Mouse (Mus musculus) ES-E14 (cell line): ENCODE results near the gene Nrxn3. TPM values are rescaled to one million over a fixed set of nuclear protein-coding genes. Genes with fewer than 3 reads are reported as not detected.

ENCODE experiments used
- DNase-seq: peaks from one replicate; pipeline ENCODE4 v3.0.0-alpha.2; 2013; ENCODE audit warnings: low read depth, low spot score
- H3K27ac ChIP-seq: 2 replicates; pipeline ENCODE4 v1.5.1; 2012; ENCODE audit warnings: low read depth, mild to moderate bottlenecking, low read length, moderate library complexity, mixed read lengths; ENCODE audit not compliant: poor library complexity, insufficient read depth, severe bottlenecking
- H3K36me3 ChIP-seq: 2 replicates; pipeline ENCODE4 v1.6.1; 2012; ENCODE audit warnings: mild to moderate bottlenecking, low read length, moderate library complexity, mixed read lengths; ENCODE audit not compliant: control insufficient read depth, poor library complexity, insufficient read depth, severe bottlenecking
- H3K4me1 ChIP-seq, 2 experiments: fragments of 150-350 bp in 1 of 2; sonication (generic) in 1 of 2; 2 replicates each; pipeline ENCODE4 v1.6.1; 2012; ENCODE audit warnings: low read length in 2 of 2, mild to moderate bottlenecking in 1 of 2, mixed read lengths in 1 of 2; ENCODE audit not compliant: control insufficient read depth in 2 of 2, insufficient read depth in 2 of 2, poor library complexity in 1 of 2
- H3K4me3 ChIP-seq, 2 experiments: fragments of 150-350 bp in 1 of 2; sonication (generic) in 1 of 2; 2 replicates each; pipeline ENCODE4 v1.5.1; 2012; ENCODE audit warnings: low read length in 2 of 2, low read depth in 1 of 2, mild to moderate bottlenecking in 1 of 2, mixed read lengths in 1 of 2; ENCODE audit not compliant: insufficient read depth in 1 of 2, poor library complexity in 1 of 2, severe bottlenecking in 1 of 2
- H3K9ac ChIP-seq: 2 replicates; pipeline ENCODE4 v1.6.1; 2012; ENCODE audit warnings: low read depth, mild to moderate bottlenecking, low read length, mixed read lengths; ENCODE audit not compliant: poor library complexity, insufficient read depth, severe bottlenecking
- H3K9me3 ChIP-seq: fragments of 150-350 bp; sonication (generic); 2 replicates; pipeline ENCODE4 v1.6.1; 2012; ENCODE audit warnings: low read depth, mild to moderate bottlenecking, low read length; ENCODE audit not compliant: control insufficient read depth, insufficient read depth
- CHD2 ChIP-seq: IDR thresholded peaks from 2 replicates; pipeline ENCODE4 v1.6.1; 2014; ENCODE audit warnings: mild to moderate bottlenecking, low read depth, low read length, inconsistent platforms
- HCFC1 ChIP-seq: IDR thresholded peaks from 2 replicates; pipeline ENCODE4 v1.6.1; 2012; ENCODE audit warnings: low read length, inconsistent platforms, borderline replicate concordance; ENCODE audit not compliant: insufficient read depth
- MAFK ChIP-seq: IDR thresholded peaks from 2 replicates; pipeline ENCODE4 v1.6.1; 2014; ENCODE audit warnings: mild to moderate bottlenecking, low read depth, low read length, inconsistent platforms; ENCODE audit not compliant: insufficient read depth
- ZC3H11A ChIP-seq: IDR thresholded peaks from 2 replicates; pipeline ENCODE4 v1.6.1; 2012; ENCODE audit warnings: low read depth, mild to moderate bottlenecking, inconsistent platforms, low read length, borderline replicate concordance
- ZNF384 ChIP-seq: IDR thresholded peaks from 2 replicates; pipeline ENCODE4 v1.6.1; 2012; ENCODE audit warnings: low read depth, low read length, inconsistent platforms
- in situ Hi-C, 2 experiments: fragments of 600-800 bp; cut with MboI; formaldehyde crosslinking; loops; one replicate each; pipeline ENCODE4 v1.15.1; 2025; ENCODE audit warnings: low sequenced_read_pairs in 2 of 2, inconsistent platforms in 1 of 2; ENCODE audit not compliant: unreplicated experiment in 2 of 2
- total RNA-seq: library from RNA; depleted of rRNA; stranded (reverse); fragments of 300-350 nt; gene quantifications from 2 replicates; pipeline ENCODE4 v1.2.3, GENCODE M21; 2012

Gene Nrxn3
- total RNA-seq, 1 experiment: 0.13 TPM

DNA sequence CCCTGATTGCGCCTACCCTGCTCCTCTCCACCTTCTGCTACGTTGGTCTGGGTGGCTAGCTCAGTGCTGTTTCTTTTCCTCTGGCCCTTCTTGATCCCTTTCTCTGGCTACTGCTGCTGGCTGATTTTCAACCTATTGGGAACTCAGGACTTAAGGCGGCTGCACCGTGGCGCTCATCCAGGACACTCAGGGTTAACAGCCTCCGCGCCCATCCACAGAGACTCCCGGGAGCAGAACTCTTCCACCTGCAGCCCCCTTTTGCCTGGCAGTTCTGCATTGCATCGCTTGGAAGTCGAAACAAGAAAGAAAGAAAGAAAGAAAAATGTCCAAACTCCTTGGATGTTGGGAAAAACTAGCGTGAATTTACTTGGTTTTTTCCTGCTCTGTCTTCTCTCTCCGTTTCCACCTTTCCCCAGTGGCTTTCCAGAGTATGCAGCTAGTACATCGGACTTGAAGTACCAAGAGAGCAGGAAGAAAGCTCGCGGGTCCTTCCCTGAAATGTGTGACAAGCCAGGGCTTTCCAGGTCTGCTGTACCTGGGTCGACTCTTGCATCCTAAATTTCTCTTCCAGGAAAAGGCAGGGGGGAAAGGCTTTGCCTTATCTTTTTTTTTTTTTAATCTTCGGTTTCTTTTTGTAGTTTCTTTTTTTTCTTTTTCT is 1090.0 kb downstream of the Nrxn3 start:
- TF ChIP-seq MAFK (no peak), CHD2 (no peak), ZNF384 (no peak), ZC3H11A (no peak), HCFC1 (no peak)
- no peak for DNase-seq
- Histone ChIP-seq H3K27ac (no peak overlapping the region), H3K4me1 (no peaks in the 10 kb centered on the region; a peak in 1 of 4 replicates), H3K4me3 (peak overlapping the region; percentile 67 to 72), H3K9ac (peak overlapping the region; percentile 34; the same call in 1 of the 2 replicates), H3K9me3 (no peaks in the 10 kb centered on the region), H3K36me3 (no peaks in the 10 kb centered on the region)
- in situ Hi-C loops: no loop called here

DNA sequence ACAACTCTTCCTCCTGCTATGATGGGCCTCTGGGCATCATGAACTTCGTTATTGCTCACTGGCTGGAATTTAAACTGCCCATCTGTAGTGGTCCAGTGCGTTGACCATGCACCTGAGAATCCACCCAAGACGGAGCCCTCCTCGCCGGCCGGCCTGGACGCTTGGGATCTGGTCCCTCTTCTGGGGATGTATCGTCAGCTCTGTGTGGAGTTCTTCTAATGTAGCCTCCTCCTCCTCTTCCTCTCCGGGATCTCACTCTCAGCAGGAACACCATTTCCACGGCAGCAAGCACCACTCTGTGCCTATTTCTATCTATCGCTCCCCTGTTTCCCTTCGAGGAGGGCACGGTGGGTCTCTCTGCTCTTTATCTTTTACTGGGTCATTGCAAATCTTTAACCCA is 1090.6 kb downstream of the Nrxn3 start:
- TF ChIP-seq ZC3H11A (no peak), MAFK (no peak), ZNF384 (no peak), CHD2 (no peak), HCFC1 (no peak)
- H3K9me3 ChIP-seq: no peaks in the 10 kb centered on the region
- no peak for DNase-seq
- H3K36me3 ChIP-seq: no peaks in the 10 kb centered on the region
- no peak overlapping the region for H3K9ac ChIP-seq
- in situ Hi-C loops: no loop called here
- H3K4me1 ChIP-seq: no peaks in the 10 kb centered on the region; a peak in 1 of 4 replicates
- H3K4me3 ChIP-seq: no peak overlapping the region
- H3K27ac ChIP-seq: no peak overlapping the region

DNA sequence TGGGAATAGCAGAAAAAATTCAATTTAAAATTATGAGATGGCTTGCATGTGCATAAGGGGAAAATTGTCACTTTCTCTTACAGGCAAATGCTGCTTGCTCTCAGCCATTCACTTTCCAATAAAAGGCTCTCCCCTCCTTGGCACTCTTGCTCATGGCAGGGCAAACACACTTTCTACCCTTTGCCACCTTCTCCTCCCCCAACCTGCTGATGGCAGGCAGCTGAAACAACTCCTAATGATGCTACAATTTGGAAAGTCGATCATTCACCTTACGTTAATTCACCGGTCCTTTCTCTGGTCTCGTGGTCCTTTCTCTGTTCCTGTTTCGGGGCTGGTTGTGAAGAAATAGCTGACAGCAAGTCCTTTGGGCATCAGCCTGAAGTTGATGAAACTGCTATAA is 1091.0 kb downstream of the Nrxn3 start:
- no peak for DNase-seq
- Histone ChIP-seq H3K4me3 (no peak overlapping the region), H3K9me3 (no peaks in the 10 kb centered on the region), H3K4me1 (no peaks in the 10 kb centered on the region; a peak in 1 of 4 replicates), H3K9ac (no peak overlapping the region), H3K36me3 (no peaks in the 10 kb centered on the region), H3K27ac (no peak overlapping the region)
- in situ Hi-C loops: no loop called here
- TF ChIP-seq MAFK (no peak), CHD2 (no peak), ZC3H11A (no peak), HCFC1 (no peak), ZNF384 (no peak)

DNA sequence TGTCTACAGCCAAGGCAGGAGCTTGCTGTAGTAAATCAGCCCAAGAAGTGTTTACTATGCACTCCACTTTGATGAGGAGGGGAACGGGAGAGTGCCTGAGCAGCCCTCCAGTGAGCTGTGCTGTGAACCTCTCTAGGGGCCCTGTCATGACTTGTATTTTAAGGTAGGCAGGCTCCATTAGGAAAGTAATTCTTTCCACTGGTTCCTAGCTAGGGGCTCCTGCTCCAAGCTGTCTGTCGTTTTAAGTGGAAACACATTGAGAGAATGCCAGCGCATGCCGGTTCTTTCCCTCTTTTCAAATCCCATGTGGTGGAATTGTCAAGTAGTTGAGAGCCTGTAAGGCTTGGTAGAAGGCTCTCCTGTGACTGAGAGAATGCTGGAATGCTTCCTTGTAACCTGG is 1091.9 kb downstream of the Nrxn3 start:
- DNase-seq: no peak
- in situ Hi-C loops: no loop called here

DNA sequence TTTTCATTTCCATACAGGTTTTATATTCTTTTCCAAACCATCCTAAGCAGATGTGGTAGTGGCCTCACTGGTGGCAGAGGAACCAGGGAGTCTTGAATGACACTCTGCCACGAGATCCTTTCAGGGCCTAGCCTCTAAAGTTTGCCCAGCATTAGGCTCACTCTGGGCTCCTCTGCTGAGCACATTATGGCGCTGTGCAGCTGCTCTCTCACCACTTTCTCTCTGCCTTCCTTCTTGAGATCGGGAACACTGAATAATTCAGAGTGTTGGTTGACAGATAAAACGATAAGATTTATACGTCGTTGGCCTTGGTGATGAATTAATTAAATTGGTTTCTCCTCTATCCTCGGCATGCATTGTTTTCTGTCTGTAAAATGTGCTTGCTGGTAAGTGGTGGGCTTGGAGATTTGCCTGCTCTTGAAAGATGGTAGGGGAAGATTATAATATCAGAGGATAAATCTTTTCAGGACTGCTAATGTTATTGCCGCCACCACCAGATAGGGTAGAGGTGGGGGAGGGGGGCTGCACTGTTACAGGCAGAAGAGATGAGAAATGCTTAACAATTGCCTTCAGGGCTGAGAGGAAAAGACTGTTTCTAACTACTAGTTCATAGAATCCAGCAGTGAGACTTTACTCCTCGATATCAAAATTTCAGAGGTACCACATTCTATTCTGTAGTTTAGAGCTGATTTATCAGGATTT is 1094.5 kb downstream of the Nrxn3 start:
- no peak overlapping the region for H3K27ac ChIP-seq
- no peak for TF ChIP-seq HCFC1
- no peak for TF ChIP-seq ZNF384
- TF ChIP-seq CHD2: no peak
- TF ChIP-seq ZC3H11A: no peak
- TF ChIP-seq MAFK: no peak
- no peak for DNase-seq
- H3K9me3 ChIP-seq: no peaks in the 10 kb centered on the region
- in situ Hi-C loops: no loop called here
- H3K4me3 ChIP-seq: no peak overlapping the region
- no peaks in the 10 kb centered on the region for H3K36me3 ChIP-seq
- H3K4me1 ChIP-seq: no peaks in the 10 kb centered on the region; a peak in 1 of 4 replicates
- no peak overlapping the region for H3K9ac ChIP-seq

More for the DNA sequence above, 1091.9 kb downstream of the Nrxn3 start:
- no peaks in the 10 kb centered on the region; a peak in 1 of 4 replicates for H3K4me1 ChIP-seq
- no peaks in the 10 kb centered on the region for H3K36me3 ChIP-seq
- no peak overlapping the region for H3K4me3 ChIP-seq
- H3K9me3 ChIP-seq: no peaks in the 10 kb centered on the region
- H3K9ac ChIP-seq: no peak overlapping the region
- TF ChIP-seq HCFC1: no peak
- TF ChIP-seq ZC3H11A: no peak
- H3K27ac ChIP-seq: no peak overlapping the region
